Mouse (Mus musculus): ENCODE measurements around the gene Olfr48. TPM values are rescaled to one million over a fixed set of nuclear protein-coding genes. Genes with fewer than 3 reads are reported as not detected.

Gene Olfr48
- total and polyA plus RNA-seq, 3 experiments, result not detected

- no peak for DNase-seq (ENCODE audit: extremely low read depth)
- Histone ChIP-seq H3K4me2 (ENCODE audit: insufficient read depth, low read depth, poor library complexity, severe bottlenecking) (no peak overlapping the region), H3K27me3 (replicated peaks) (no peaks in the 10 kb centered on the region), H3K79me2 (replicated peaks; ENCODE audit: control insufficient read depth, extremely low read depth, insufficient read depth, poor library complexity, severe bottlenecking) (no peaks in the 10 kb centered on the region), H3K27ac (ENCODE audit: insufficient read depth, low read depth) (no peak overlapping the region), H3K36me3 (replicated peaks in 1 of 2; ENCODE audit: control insufficient read depth in 1 of 2, insufficient read depth in 1 of 2, low read length in 1 of 2) (no peaks in the 10 kb centered on the region), H3K9ac (ENCODE audit: insufficient read depth, low read depth) (no peak overlapping the region), H3K4me1 (ENCODE audit: control insufficient read depth in 1 of 2, insufficient read depth in 2 of 2) (no peaks in the 10 kb centered on the region), H3K9me3 (replicated peaks; ENCODE audit: low read length) (peaks cover 17% of the 10 kb centered on the region), H3K4me3 (replicated peaks in 1 of 3; ENCODE audit: low read depth in 2 of 3, low read length in 2 of 3, poor library complexity in 1 of 3) (no peak overlapping the region)
- no peak for TF ChIP-seq ZMIZ1 (IDR thresholded peaks at IDR 0.05; ENCODE audit: low read depth, low read length)
- no peak for TF ChIP-seq CHD2 (IDR thresholded peaks at IDR 0.05; ENCODE audit: low read length)
- TF ChIP-seq ELF1 (IDR thresholded peaks at IDR 0.05; ENCODE audit: low read depth, low read length), result no peak
- in situ Hi-C loops (cut with MboI; ENCODE audit: low pct_ligation_motif_present, low pct_unique_long_range_greater_than_20kb, low sequenced_read_pairs), result no loop called here
- dilution Hi-C loops (cut with MboI; ENCODE audit: extremely low pct_ligation_motif_present, extremely low pct_unique_long_range_greater_than_20kb, low sequenced_read_pairs), result no loop called here
Observed at GRCm38 (mm10) chr2:89810751-89811150, 37.3 kb downstream of the Olfr48 start.

GRCm38 (mm10) chr2:89799583-89799982 is 48.4 kb downstream of the Olfr48 start:
- no peaks in the 10 kb centered on the region for H3K36me3 ChIP-seq (replicated peaks in 1 of 2; ENCODE audit: control insufficient read depth in 1 of 2, insufficient read depth in 1 of 2, low read length in 1 of 2)
- H3K4me2 ChIP-seq (ENCODE audit: insufficient read depth, low read depth, poor library complexity, severe bottlenecking), result no peak overlapping the region
- DNase-seq (ENCODE audit: extremely low read depth), result no peak
- in situ Hi-C loops (cut with MboI; ENCODE audit: low pct_ligation_motif_present, low pct_unique_long_range_greater_than_20kb, low sequenced_read_pairs) (no loop called here), dilution Hi-C loops (cut with MboI; ENCODE audit: extremely low pct_ligation_motif_present, extremely low pct_unique_long_range_greater_than_20kb, low sequenced_read_pairs) (no loop called here)
- no peak overlapping the region for H3K4me3 ChIP-seq (replicated peaks in 1 of 3; ENCODE audit: low read depth in 2 of 3, low read length in 2 of 3, poor library complexity in 1 of 3)
- H3K27me3 ChIP-seq (replicated peaks), result no peaks in the 10 kb centered on the region
- no peaks in the 10 kb centered on the region for H3K4me1 ChIP-seq (ENCODE audit: control insufficient read depth in 1 of 2, insufficient read depth in 2 of 2)
- H3K9ac ChIP-seq (ENCODE audit: insufficient read depth, low read depth), result no peak overlapping the region
- peaks cover 17% of the 10 kb centered on the region for H3K9me3 ChIP-seq (replicated peaks; ENCODE audit: low read length)
- no peak overlapping the region for H3K27ac ChIP-seq (ENCODE audit: insufficient read depth, low read depth)
- H3K79me2 ChIP-seq (replicated peaks; ENCODE audit: control insufficient read depth, extremely low read depth, insufficient read depth, poor library complexity, severe bottlenecking), result no peaks in the 10 kb centered on the region
- TF ChIP-seq RAD21 (IDR thresholded peaks at IDR 0.05; ENCODE audit: low read depth, low read length) (peak; percentile 26), CTCF (conservative IDR thresholded peaks at IDR 0.05 in 1 of 2, IDR thresholded peaks at IDR 0.05 in 1 of 2; ENCODE audit: low read depth in 2 of 2, low read length in 2 of 2) (peak in 1 of 2 experiments; percentile 24; a peak in 2 of 4 replicates), E2F4 (IDR thresholded peaks at IDR 0.05; ENCODE audit: insufficient replicate concordance, low read depth, low read length) (no peak)

- Histone ChIP-seq H3K9me3 (replicated peaks; ENCODE audit: low read length) (peaks cover 8% of the 10 kb centered on the region), H3K4me2 (ENCODE audit: insufficient read depth, low read depth, poor library complexity, severe bottlenecking) (no peak within 1 kb of the TSS), H3K9ac (ENCODE audit: insufficient read depth, low read depth) (no peak within 1 kb of the TSS), H3K4me1 (ENCODE audit: control insufficient read depth in 1 of 2, insufficient read depth in 2 of 2) (no peaks in the 10 kb centered on the region), H3K36me3 (replicated peaks in 1 of 2; ENCODE audit: control insufficient read depth in 1 of 2, insufficient read depth in 1 of 2, low read length in 1 of 2) (no peaks in the 10 kb centered on the region), H3K4me3 (replicated peaks in 1 of 3; ENCODE audit: low read depth in 2 of 3, low read length in 2 of 3, poor library complexity in 1 of 3) (no peak within 1 kb of the TSS), H3K27me3 (replicated peaks) (no peaks in the 10 kb centered on the region), H3K27ac (ENCODE audit: insufficient read depth, low read depth) (no peak within 1 kb of the TSS), H3K79me2 (replicated peaks; ENCODE audit: control insufficient read depth, extremely low read depth, insufficient read depth, poor library complexity, severe bottlenecking) (no peaks in the 10 kb centered on the region)
- dilution Hi-C loops (cut with MboI; ENCODE audit: extremely low pct_ligation_motif_present, extremely low pct_unique_long_range_greater_than_20kb, low sequenced_read_pairs), result no loop called here
- in situ Hi-C loops (cut with MboI; ENCODE audit: low pct_ligation_motif_present, low pct_unique_long_range_greater_than_20kb, low sequenced_read_pairs), result no loop called here
- TF ChIP-seq CHD1 (IDR thresholded peaks at IDR 0.05; ENCODE audit: low read depth, low read length), result no peak
- TF ChIP-seq USF1 (IDR thresholded peaks at IDR 0.05; ENCODE audit: low read depth, low read length), result no peak
- no peak for TF ChIP-seq MYC (IDR thresholded peaks at IDR 0.05; ENCODE audit: low read depth, low read length)
- no peak for TF ChIP-seq TBP (conservative IDR thresholded peaks at IDR 0.05; ENCODE audit: low read depth, low read length)
- TF ChIP-seq JUN (IDR thresholded peaks at IDR 0.05; ENCODE audit: insufficient read depth, low read depth, low read length), result no peak
- DNase-seq (ENCODE audit: extremely low read depth), result no peak
Observed at GRCm38 (mm10) chr2:89793519-89793918, 54.5 kb downstream of the Olfr48 start, which contains the start of gene Olfr1254. Olfr1254 (minus strand) TSS chr2:89793619.

Other genes with a start within 250 kb of the Olfr48 start
- gene Olfr1247, start 234.1 kb downstream of the Olfr48 start, total RNA-seq (2012; rRNA removed), result not detected in 2 replicates
- gene Olfr1247, start 234.1 kb downstream of the Olfr48 start, total RNA-seq (2014; rRNA removed), result not detected in 2 replicates
- not detected in 2 replicates for gene Olfr1247, start 234.1 kb downstream of the Olfr48 start, polyA plus RNA-seq (2012; ENCODE audit: insufficient read length, low read depth)
- not detected in 2 replicates for gene Olfr1248, start 230.0 kb downstream of the Olfr48 start, total RNA-seq (2012; rRNA removed)
- not detected in 2 replicates for gene Olfr1248, start 230.0 kb downstream of the Olfr48 start, total RNA-seq (2014; rRNA removed)
- gene Olfr1248, start 230.0 kb downstream of the Olfr48 start, polyA plus RNA-seq (2012; ENCODE audit: insufficient read length, low read depth), result not detected in 2 replicates
- gene Olfr1249, start 213.2 kb downstream of the Olfr48 start, total RNA-seq (2012; rRNA removed), result not detected in 2 replicates
- not detected in 2 replicates for gene Olfr1249, start 213.2 kb downstream of the Olfr48 start, total RNA-seq (2014; rRNA removed)
- not detected in 2 replicates for gene Olfr1249, start 213.2 kb downstream of the Olfr48 start, polyA plus RNA-seq (2012; ENCODE audit: insufficient read length, low read depth)
- 0.04 TPM in 1 of 2 replicates, not detected in the other for gene Olfr1250, start 186.7 kb downstream of the Olfr48 start, total RNA-seq (2012; rRNA removed)
- not detected in 2 replicates for gene Olfr1250, start 186.7 kb downstream of the Olfr48 start, total RNA-seq (2014; rRNA removed)
- gene Olfr1250, start 186.7 kb downstream of the Olfr48 start, polyA plus RNA-seq (2012; ENCODE audit: insufficient read length, low read depth), result not detected in 2 replicates
- not detected in 2 replicates for gene Olfr1251, start 176.3 kb downstream of the Olfr48 start, total RNA-seq (2012; rRNA removed)
- not detected in 2 replicates for gene Olfr1251, start 176.3 kb downstream of the Olfr48 start, total RNA-seq (2014; rRNA removed)
- gene Olfr1251, start 176.3 kb downstream of the Olfr48 start, polyA plus RNA-seq (2012; ENCODE audit: insufficient read length, low read depth), result not detected in 2 replicates
- gene Olfr1252, start 123.2 kb downstream of the Olfr48 start, total RNA-seq (2012; rRNA removed), result not detected in 2 replicates
- not detected in 2 replicates for gene Olfr1252, start 123.2 kb downstream of the Olfr48 start, total RNA-seq (2014; rRNA removed)
- not detected in 2 replicates for gene Olfr1252, start 123.2 kb downstream of the Olfr48 start, polyA plus RNA-seq (2012; ENCODE audit: insufficient read length, low read depth)
- gene Olfr1253, start 91.1 kb downstream of the Olfr48 start, total RNA-seq (2012; rRNA removed), result not detected in 2 replicates
- gene Olfr1253, start 91.1 kb downstream of the Olfr48 start, total RNA-seq (2014; rRNA removed), result not detected in 2 replicates
- not detected in 2 replicates for gene Olfr1253, start 91.1 kb downstream of the Olfr48 start, polyA plus RNA-seq (2012; ENCODE audit: insufficient read length, low read depth)
- not detected in 2 replicates for gene Olfr1254, start 54.6 kb downstream of the Olfr48 start, total RNA-seq (2012; rRNA removed)
- gene Olfr1254, start 54.6 kb downstream of the Olfr48 start, total RNA-seq (2014; rRNA removed), result not detected in 2 replicates
- not detected in 2 replicates for gene Olfr1254, start 54.6 kb downstream of the Olfr48 start, polyA plus RNA-seq (2012; ENCODE audit: insufficient read length, low read depth)
- not detected in 2 replicates for gene Olfr1255, start 36.2 kb downstream of the Olfr48 start, total RNA-seq (2012; rRNA removed)
- not detected in 2 replicates for gene Olfr1255, start 36.2 kb downstream of the Olfr48 start, total RNA-seq (2014; rRNA removed)
- gene Olfr1255, start 36.2 kb downstream of the Olfr48 start, polyA plus RNA-seq (2012; ENCODE audit: insufficient read length, low read depth), result not detected in 2 replicates
- gene Olfr1256, start 6.7 kb downstream of the Olfr48 start, total RNA-seq (2012; rRNA removed), result not detected in 2 replicates
- not detected in 2 replicates for gene Olfr1256, start 6.7 kb downstream of the Olfr48 start, total RNA-seq (2014; rRNA removed)
- gene Olfr1256, start 6.7 kb downstream of the Olfr48 start, polyA plus RNA-seq (2012; ENCODE audit: insufficient read length, low read depth), result not detected in 2 replicates
- gene Olfr1257, start 30.2 kb upstream of the Olfr48 start, total RNA-seq (2012; rRNA removed), result not detected in 2 replicates
- gene Olfr1257, start 30.2 kb upstream of the Olfr48 start, total RNA-seq (2014; rRNA removed), result not detected in 2 replicates
- gene Olfr1257, start 30.2 kb upstream of the Olfr48 start, polyA plus RNA-seq (2012; ENCODE audit: insufficient read length, low read depth), result not detected in 2 replicates
- gene Olfr1258, start 79.1 kb upstream of the Olfr48 start, total RNA-seq (2012; rRNA removed), result not detected in 2 replicates
- gene Olfr1258, start 79.1 kb upstream of the Olfr48 start, total RNA-seq (2014; rRNA removed), result not detected in 2 replicates
- not detected in 2 replicates for gene Olfr1258, start 79.1 kb upstream of the Olfr48 start, polyA plus RNA-seq (2012; ENCODE audit: insufficient read length, low read depth)
- gene Olfr1259, start 100.5 kb upstream of the Olfr48 start, total RNA-seq (2012; rRNA removed), result 0.21 and 0.34 TPM in 2 replicates
- not detected in 2 replicates for gene Olfr1259, start 100.5 kb upstream of the Olfr48 start, total RNA-seq (2014; rRNA removed)
- gene Olfr1259, start 100.5 kb upstream of the Olfr48 start, polyA plus RNA-seq (2012; ENCODE audit: insufficient read length, low read depth), result not detected in 2 replicates
- not detected in 2 replicates for gene Olfr1260, start 126.1 kb upstream of the Olfr48 start, total RNA-seq (2012; rRNA removed)
- gene Olfr1260, start 126.1 kb upstream of the Olfr48 start, total RNA-seq (2014; rRNA removed), result not detected in 2 replicates
- not detected in 2 replicates for gene Olfr1260, start 126.1 kb upstream of the Olfr48 start, polyA plus RNA-seq (2012; ENCODE audit: insufficient read length, low read depth)
- not detected in 2 replicates for gene Olfr1261, start 143.0 kb upstream of the Olfr48 start, total RNA-seq (2012; rRNA removed)
- not detected in 2 replicates for gene Olfr1261, start 143.0 kb upstream of the Olfr48 start, total RNA-seq (2014; rRNA removed)
- gene Olfr1261, start 143.0 kb upstream of the Olfr48 start, polyA plus RNA-seq (2012; ENCODE audit: insufficient read length, low read depth), result not detected in 2 replicates
- gene Olfr1262, start 151.9 kb upstream of the Olfr48 start, total RNA-seq (2012; rRNA removed), result not detected in 2 replicates
- not detected in 2 replicates for gene Olfr1262, start 151.9 kb upstream of the Olfr48 start, total RNA-seq (2014; rRNA removed)
- not detected in 2 replicates for gene Olfr1262, start 151.9 kb upstream of the Olfr48 start, polyA plus RNA-seq (2012; ENCODE audit: insufficient read length, low read depth)
- gene Olfr1263, start 163.9 kb upstream of the Olfr48 start, total RNA-seq (2012; rRNA removed), result not detected in 2 replicates
- not detected in 2 replicates for gene Olfr1263, start 163.9 kb upstream of the Olfr48 start, total RNA-seq (2014; rRNA removed)
- gene Olfr1263, start 163.9 kb upstream of the Olfr48 start, polyA plus RNA-seq (2012; ENCODE audit: insufficient read length, low read depth), result not detected in 2 replicates
- gene Olfr1264, start 177.4 kb upstream of the Olfr48 start, total RNA-seq (2012; rRNA removed), result not detected in 2 replicates
- not detected in 2 replicates for gene Olfr1264, start 177.4 kb upstream of the Olfr48 start, total RNA-seq (2014; rRNA removed)
- not detected in 2 replicates for gene Olfr1264, start 177.4 kb upstream of the Olfr48 start, polyA plus RNA-seq (2012; ENCODE audit: insufficient read length, low read depth)
- gene Olfr1265, start 187.1 kb upstream of the Olfr48 start, total RNA-seq (2012; rRNA removed), result not detected in 2 replicates
- gene Olfr1265, start 187.1 kb upstream of the Olfr48 start, total RNA-seq (2014; rRNA removed), result not detected in 2 replicates
- not detected in 2 replicates for gene Olfr1265, start 187.1 kb upstream of the Olfr48 start, polyA plus RNA-seq (2012; ENCODE audit: insufficient read length, low read depth)
- gene Olfr140, start 215.4 kb upstream of the Olfr48 start, total RNA-seq (2012; rRNA removed), result not detected in 2 replicates
- not detected in 2 replicates for gene Olfr140, start 215.4 kb upstream of the Olfr48 start, total RNA-seq (2014; rRNA removed)
- not detected in 2 replicates for gene Olfr140, start 215.4 kb upstream of the Olfr48 start, polyA plus RNA-seq (2012; ENCODE audit: insufficient read length, low read depth)